Mouse (Mus musculus) cerebellum, adult 9-11 months (tissue): ENCODE results near the gene Shtn1.

Experiments used
- DNase-seq: peaks from one replicate; pipeline ENCODE4 v3.0.0; 2022

Gene Shtn1

DNA sequence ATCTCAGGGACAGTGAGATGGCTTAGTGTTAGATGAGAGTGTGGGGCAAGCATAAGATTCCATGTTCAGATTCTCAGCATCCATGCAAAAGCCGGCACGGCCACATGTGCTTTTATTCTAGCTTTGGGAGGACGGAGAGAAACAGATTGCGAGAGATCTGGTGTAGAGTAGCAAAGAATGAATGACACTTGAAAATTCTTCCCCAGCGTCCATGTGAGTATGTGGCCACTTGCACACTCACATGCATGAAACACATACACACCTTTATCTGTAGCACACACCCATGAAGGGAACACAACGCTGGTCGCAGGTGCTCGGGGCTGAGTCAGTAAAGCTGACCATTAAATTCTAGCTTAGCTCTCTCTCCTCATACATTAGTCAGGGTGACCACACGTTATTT lies 24.3 kb downstream of the Shtn1 start:
- no peak for DNase-seq

DNA sequence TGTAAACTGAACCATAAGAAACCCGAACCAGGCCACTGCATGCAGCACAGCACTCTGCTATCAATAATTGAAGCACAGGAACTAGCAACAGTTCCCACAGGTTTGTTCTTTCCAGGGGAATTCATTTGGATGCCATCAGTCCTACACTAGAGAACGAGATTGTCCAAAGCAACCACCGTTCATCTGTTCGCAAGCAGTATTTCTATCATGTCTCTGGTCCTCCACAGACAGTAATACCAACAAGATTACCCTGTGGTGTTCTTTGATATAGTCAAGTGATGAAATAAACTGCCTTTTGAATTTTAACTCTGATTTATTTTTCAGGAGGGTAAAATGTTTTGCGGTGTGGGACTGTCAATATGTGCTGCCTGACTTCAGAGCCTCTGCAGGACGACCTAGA lies 27.0 kb downstream of the Shtn1 start:
- no peak for DNase-seq

DNA sequence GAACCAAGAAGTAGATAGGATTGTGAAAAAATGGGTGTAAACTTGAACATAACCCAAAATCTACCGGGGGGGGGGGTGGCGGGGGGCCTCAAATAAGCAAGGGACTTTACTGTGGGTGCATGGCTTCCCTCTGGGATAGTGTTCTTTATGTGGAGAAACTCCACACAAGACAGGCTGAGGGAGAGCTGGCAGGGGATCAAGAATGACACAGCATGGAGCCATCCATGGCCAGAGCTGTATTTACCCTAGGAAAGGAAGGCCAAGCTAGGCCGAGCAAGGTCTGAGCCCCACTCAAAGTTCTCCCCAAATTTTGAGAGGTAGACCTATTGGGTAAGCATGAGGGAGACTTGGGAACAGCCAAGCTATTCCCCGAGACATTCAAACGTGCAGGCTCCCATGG lies 28.4 kb downstream of the Shtn1 start:
- DNase-seq, result peak; percentile 31

DNA sequence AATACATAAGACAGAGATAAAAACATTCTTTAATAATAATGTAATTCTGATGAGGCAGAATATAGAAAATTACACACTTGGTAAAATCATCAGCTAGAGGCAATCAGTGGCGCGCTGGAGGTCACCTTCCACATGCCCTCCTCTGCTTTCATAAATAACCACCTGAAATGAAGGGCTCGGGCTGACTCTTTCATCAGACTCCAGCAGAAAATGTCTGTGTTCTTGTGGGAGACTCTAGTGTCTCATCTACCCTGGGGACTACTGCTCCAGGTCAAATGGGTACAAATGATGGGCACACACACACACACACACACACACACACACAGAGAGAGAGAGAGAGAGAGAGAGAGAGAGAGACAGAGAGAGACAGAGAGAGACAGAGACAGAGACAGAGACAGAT lies 34.8 kb downstream of the Shtn1 start:
- no peak for DNase-seq

DNA sequence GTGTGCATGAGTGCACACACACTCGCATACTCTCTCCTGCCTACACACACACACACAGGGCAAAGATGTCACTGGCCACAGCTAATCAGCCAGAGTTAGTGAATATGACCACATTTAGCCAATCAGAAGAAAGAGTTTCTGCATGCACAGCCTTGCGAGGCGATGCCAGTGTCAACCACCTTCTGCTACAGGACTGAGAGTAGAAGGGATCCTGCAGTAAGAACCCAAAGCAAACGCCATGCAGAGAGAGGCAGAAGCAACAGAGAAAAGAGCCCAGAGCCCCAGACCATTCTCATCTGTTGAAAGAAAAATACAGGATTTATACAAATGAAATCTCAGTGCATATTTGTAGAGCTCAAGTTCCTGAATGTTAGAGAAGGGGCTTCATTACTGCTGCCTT lies 37.1 kb downstream of the Shtn1 start:
- DNase-seq, result no peak

DNA sequence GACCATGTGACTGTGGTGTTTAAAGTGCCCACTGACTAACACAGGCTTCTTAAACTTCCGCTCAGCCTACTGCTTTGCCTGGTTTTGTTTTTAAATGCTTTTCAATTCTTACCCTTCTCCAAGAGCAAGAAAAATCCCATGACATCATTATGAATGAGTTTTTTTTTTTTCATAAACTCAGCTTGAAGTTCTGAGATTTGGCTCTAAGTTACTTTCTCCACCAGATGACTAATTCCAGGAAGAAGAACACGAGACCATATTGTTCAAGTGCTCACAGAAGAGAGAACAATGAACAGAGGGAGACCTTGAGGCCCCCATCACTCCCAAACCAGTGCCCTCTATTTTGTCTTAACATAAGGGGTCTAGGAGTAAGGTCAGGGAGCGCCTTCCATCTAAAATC lies 39.1 kb downstream of the Shtn1 start:
- no peak for DNase-seq

DNA sequence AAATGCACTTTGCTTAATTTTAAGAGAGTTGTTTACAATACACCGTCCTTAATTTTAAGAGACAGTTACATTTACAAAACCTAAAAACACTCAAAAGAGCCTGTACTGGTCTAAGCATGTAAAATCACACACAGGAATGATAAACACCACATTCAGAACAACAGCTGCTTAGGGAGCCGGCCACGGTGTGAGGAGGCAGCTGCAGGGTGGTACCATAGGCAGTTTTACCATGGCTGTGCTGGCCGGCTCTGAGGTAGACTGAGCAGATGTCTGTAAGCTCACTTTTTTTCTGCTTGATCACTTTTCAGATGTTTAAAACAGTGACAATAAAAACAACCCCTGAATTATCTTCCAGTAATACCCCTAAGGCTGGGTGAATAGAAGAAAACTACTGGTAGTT lies 42.7 kb downstream of the Shtn1 start:
- no peak for DNase-seq

DNA sequence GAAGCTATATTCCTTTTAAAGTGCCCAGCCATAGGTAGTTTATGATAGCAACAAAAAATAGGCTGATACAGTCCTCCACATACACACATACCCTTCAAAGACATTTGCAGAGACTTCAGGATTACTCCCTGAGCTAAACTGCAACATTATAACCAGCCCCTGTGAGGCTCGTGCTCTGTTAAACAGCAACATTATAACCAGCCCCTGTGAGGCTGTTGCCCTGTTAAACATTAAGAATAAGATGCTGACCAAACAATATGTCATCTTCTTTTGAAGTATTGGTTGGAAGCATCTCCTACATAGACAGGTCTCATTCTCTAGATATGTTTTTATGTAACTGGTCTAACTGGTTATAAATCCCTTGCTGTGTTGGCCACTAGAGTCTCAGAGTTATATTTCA lies 45.7 kb downstream of the Shtn1 start:
- no peak for DNase-seq

DNA sequence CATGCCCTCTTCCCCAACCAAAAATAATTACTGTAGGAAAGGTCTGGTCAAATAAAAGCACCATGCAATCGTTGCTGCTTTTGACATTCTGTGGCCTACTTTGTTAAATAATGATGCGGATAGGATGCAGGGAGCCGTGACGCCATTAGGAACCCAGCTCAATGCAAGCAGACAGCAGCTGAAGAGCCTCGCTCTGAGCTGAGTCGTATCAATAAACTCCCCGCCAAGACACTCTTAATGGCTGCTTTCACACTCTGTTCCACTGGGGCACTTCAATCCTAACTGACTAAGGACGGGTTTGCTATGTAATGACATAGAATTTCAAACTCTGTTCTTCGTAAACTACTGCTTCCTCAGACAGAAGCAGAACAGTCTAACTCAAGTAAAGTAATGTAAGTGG lies 46.9 kb downstream of the Shtn1 start:
- no peak for DNase-seq

DNA sequence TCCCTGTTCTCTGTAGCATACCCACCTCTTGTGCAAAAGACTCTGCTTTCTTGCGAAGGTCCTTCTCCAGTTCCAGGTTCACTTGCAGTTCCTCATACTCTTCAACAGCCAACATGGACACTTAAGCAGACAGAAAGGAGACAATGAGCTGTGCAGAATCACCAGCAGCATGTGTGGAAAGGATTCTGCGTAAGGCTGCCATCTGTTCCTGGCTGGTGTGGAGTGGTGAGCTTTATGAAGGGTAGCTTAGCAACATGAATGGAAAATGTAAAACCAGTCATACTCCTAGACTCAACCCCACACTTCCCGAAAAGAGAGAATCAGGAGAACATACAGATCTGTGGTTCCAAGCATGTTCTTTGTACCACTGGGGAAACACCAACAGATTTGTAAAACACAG lies 47.8 kb downstream of the Shtn1 start:
- no peak for DNase-seq

DNA sequence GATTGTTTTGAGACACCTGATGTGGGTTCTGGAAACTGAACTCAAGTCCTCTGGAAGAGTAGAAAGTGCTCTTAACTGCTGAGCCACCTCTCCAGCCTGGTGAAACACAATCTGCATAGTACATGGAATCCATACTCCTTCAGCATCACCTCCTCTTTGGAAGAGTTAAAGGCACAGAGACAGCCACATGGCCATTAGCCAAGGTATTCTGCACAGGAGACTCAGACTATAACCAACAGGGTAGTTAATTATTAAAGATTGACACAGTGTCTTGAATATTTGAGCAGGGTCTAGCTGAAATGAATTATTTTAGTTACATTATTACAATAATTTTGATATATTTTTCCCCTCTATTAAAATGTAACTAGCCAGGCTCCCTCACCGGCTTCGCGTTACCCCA lies 52.0 kb downstream of the Shtn1 start:
- DNase-seq, result no peak

DNA sequence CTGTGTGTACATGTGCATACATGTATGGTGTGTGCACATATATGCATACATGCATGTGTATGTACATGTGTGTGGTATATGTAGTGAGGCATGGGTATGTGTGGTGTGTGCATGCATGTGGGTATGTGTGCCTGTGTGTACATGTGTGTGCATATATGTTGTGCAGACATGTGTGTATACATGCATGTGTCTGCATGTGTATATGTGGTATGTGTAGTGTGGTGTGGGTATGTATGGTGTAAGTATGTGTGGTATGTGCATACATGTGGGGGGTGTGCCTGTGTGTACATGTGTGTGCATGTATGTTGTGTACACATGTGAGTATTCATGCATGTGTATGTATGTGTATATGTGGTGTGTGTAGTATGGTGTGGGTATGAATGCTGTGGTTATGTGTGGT lies 54.3 kb downstream of the Shtn1 start:
- no peak for DNase-seq

DNA sequence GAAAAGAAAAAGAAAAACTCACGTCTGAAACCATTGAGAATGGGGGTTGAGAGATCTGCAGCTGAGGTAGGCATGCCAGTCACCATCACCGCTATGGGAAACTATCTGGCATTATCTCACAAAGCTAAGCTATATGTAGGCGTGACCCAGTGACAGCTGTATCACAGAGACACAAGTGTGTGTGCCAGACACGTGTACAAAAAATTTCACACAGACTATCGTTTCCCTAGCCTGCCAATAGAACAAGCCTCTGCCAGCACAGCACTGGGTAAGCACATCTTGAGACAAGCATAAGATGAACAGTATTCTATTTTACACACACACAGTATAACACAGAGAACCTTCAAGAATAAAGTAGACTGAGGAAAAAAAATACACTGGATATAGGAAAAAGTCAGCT lies 65.1 kb downstream of the Shtn1 start:
- DNase-seq, result no peak

DNA sequence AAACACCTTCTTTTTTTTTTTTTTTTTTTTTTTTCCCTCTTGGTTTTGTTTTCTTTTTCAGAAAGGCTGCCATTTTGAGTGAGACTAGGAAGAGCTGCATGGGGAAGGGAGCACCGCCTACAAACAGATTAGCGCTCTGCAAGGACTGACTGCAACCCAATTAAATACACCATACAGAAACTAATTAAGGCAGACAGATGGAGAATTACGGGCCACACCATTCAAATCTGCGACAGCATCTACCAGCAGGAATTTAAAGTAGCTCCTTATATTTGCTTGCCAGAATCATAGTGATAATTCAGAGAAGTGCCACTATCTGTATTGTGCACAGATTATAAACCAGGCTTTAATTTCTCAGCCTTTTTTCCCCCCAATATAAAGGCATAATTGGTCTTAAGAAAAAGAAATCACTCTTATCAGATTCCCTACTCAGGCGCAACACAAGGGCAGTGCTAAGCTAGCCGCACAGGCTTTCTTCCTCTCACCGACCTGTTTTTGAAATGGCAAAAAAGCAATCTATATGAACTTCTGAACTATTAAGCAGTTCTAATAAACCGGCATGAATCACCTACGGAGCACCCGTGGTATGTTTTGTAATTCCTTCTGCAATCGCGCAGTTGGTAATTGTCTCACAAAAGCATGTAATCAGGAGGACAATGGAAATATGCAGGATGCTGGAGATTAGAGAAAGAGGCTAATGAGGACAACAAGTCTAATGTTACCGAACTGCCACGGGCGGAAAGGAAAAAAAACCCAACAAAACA lies 69.1 kb downstream of the Shtn1 start:
- DNase-seq, result no peak

DNA sequence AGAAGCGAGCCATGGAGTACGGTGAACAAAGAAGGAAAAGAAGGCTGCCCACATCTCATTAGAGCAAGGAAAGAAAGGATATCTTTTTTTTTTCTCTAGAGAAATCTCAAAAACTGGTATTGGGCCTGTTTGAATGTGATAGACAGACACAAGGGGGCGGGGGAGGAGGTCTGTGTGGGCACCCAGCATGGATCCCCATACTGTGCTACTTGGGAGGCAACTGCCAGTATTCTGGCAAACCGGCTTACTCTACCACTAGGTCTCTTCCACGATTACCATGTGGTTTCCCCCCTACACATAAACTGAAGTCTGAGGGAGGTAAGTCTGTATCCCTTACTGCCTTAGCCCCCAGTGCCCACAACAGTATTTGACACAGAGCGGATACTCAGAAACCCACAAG lies 73.1 kb downstream of the Shtn1 start:
- DNase-seq, result no peak

DNA sequence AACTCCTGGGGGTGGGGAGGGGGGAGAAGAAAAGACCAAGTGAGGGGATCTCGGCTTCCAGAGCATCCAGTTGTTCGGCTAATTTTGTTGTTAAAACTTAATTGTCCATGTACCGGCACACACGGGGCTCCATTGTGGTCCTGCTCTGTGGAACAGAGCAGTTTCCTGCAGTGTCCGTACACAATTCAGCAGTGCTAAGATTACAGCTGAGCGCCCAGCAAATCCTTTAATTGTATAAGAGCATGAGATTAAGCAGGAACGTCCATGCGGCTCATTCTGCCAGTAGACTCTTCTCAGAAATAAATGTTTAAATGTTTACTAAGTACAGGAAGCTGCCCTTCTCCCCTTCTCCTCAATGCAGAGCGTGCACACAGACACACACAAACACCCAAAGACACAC lies 94.3 kb downstream of the Shtn1 start:
- DNase-seq, result no peak

DNA sequence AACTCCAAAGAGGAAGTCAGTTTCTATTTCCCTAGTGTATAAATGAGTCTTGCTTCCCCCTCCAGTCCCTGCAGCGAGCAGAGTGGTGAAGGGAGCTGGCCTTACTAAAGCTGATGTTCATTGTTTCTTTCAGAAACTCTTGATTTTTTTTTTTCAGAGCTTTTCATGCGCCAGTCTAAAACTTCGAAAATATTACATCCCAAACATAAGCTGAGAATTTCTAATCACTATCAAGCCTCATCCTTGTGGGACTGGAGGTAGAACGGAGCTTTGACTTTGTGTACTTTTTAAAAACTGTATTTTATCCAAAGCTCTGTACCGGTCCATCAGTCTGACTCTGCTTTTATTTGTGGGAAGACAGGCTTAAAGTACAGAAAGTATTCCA lies 95.9 kb downstream of the Shtn1 start:
- no peak for DNase-seq

DNA sequence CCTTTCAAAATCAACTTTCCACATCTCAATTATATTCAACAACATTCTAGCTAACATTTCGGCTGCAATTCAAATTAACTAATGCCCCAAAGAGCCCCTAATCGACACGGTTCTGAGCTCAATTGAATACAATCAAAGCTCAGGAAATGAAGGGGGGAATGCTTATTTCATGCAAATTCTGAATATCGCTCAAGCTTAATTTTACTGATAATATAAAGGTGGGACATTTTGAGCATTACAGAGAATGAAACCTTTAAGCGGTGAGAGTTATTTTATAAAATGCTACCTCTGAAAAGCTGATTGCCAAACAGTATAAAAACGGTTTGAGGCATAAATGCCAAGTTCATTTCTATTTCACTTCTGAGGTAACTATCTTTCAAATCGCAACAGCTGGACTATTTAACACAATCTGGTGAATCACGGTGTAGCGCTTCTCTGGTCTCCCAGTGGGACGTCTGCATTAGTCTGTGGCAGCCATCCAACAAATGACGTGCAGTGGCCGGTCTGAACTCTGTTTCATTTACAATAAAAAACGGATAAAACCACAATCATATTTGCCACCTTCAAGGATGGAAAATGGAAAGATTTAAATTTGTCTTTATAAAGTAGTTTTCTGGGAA lies 96.4 kb downstream of the Shtn1 start:
- DNase-seq, result no peak

DNA sequence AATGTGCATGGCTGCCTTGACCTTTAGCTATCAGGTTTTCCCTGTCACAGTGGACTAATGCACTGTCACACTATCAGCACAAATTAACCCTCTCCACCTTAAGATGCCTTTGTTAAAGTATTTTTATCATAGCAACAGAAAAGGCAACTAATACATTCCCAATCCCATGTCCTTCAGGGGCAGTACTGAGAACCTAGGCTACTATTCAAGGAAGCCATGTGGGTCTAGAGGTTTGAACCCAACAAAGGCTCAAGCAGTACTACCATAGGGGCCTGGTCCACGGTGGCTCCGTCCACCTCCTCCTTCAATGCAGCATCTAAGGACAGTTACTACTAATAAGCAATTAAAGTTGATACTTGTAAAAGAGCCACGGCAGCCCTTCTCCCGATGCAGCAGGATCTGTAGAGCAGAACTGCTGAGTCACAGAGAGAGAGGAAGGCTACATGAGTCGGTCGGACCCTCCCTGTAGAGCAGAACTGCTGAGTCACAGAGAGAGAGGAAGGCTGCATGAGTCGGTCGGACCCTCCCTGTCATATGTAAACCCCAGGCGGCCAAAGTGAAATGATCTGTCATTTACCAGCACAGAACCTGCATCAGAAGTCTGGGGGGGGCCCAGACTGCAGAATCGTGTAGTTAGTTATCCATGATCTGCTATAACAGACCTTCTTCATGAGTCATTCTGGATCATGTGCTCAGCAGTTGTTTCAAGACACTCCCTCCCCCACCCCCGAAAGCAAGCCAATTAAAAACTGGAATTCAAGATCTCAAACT lies 97.3 kb downstream of the Shtn1 start:
- no peak for DNase-seq

DNA sequence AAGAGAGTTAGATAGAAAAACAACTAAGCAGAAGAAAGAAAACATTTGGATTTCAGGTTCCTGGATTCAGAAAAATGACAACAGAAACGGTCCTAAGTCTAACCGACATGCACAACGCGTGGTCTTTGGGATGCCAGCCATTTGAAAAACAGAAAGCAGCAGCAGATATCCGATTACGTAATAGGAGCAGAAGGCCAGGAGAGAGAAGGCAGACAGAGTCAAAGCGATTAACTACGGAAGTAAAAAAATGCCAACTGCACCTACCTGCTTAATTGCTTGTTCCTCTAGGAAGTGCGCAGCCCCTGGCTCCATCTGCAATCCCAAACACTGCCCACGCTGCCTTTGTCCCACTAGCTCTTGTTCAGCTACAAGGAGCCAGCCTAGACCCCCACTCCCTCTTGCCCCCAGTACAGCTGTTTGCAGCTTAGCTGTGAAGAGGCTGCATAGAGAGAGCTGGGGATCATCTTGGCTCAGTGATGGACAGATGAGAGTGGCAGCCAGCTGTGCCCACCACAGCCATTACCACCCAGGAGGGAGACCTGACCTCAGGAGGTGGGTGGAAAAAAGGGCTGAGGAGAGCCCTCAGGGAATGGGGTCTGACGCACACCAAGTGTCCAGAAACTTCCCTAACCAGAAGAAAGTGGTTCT lies 100.6 kb downstream of the Shtn1 start:
- DNase-seq, result no peak

DNA sequence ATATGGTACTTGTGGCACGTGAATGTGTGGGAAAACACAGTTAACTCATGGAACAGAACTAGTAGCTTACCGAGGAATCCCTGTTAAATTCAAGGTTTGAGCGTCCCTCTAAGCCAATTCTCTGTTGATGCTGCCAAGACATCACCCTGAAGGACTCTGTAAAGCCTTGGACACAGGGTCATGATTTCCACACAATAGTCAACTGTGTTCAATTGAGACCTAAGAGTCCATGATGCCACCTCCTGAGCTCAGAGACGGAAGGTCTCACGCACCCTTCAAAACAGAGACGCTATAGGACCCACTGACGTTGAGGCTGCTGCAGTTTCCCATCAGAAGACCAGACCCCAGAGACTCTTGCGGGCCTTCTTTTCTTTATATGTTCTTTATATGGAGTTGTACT lies 101.8 kb downstream of the Shtn1 start:
- no peak for DNase-seq

DNA sequence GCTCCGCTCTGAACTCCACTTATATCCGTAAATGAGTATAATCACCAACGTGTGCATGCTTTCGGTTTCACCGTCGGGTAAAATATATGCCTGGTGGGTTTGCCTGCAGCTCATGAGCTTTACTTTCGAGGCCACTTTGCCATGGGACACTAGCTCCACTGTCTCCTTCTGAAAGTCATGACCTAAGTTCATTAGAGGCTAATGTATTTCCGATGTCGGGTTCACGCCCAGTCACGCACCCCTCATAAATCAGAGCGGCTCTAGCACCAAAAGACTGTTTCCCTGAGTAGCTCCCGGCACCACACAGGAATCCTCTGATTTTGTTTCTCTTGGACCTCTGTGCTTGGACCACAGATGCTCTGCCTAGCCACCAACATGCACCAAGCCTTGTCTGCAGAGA lies 105.1 kb downstream of the Shtn1 start:
- DNase-seq, result no peak

DNA sequence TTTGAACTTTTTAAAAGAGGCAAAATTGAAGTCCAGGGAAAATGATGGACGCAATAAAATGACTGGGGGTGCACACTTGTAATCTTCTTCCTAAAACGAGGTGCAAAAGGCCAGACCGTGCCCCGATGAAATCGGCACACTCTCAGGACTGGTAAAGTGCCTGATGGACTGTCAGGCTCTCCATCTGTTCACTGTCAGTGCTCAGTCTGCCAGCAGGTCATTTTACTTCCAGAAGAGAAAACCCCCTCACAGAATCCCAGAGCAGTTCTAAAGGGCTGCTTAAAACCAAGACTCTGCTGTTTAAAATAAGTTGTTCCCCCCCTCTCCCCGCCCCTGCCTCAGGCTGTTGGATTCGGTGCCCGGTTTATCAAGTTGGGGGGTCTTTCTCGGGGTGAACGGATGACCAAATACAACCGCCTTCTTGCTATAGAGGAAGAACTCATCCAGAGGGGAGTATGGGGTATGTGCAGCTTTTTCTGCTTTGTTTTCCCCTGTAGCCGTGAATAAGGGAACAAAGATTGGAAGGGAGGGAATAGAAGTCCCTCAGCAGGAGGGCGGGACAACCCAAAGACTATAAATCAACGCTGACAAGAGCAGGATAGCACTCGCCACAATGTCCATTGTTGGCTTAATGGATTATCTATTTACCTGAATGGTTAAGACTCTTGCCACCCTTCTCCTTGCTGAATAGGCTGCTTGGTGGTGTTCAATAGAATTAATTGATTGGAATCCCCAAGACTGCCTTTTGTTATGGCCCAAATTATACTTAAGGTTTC lies 107.0 kb downstream of the Shtn1 start:
- peak; percentile 46 for DNase-seq
